Mouse (Mus musculus): ENCODE measurements around the gene Sp9. TPM values are rescaled to one million over a fixed set of nuclear protein-coding genes. Genes with fewer than 3 reads are reported as not detected.
A peak's percentile ranks its signal among the peaks of the same experiment; 100 is the strongest.

Sp9 gene
- total RNA-seq, 2 experiments from 2014 or later = not detected

DNA sequence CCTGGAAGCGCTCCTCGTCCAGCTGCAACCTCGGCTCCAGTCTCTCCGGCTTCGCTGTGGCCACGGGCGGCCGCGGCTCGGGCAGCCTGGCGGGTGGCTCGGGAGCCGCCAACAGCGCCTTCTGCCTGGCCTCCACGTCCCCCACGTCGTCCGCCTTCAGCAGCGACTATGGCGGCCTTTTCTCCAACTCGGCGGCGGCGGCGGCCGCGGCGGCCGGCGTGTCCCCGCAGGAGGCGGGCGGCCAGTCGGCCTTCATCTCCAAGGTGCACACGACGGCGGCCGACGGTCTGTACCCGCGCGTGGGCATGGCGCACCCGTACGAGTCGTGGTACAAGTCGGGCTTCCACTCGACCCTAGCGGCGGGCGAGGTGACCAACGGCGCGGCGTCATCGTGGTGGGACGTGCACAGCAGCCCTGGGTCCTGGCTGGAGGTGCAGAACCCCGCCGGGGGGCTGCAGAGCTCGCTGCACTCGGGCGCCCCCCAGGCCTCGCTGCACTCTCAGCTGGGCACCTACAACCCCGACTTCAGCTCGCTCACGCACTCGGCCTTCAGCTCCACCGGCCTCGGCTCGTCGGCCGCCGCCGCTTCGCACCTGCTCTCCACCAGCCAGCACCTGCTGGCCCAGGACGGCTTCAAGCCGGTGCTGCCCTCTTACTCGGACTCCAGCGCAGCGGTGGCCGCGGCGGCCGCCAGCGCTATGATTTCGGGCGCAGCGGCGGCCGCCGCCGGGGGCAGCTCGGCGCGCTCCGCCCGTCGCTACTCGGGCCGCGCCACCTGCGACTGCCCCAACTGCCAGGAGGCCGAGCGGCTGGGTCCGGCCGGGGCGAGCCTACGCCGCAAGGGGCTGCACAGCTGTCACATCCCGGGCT lies 1.8 kb downstream of the Sp9 start:
- no peak for ATAC-seq (replicated peaks; ENCODE audit: low FRiP score, poor library complexity, severe bottlenecking)

DNA sequence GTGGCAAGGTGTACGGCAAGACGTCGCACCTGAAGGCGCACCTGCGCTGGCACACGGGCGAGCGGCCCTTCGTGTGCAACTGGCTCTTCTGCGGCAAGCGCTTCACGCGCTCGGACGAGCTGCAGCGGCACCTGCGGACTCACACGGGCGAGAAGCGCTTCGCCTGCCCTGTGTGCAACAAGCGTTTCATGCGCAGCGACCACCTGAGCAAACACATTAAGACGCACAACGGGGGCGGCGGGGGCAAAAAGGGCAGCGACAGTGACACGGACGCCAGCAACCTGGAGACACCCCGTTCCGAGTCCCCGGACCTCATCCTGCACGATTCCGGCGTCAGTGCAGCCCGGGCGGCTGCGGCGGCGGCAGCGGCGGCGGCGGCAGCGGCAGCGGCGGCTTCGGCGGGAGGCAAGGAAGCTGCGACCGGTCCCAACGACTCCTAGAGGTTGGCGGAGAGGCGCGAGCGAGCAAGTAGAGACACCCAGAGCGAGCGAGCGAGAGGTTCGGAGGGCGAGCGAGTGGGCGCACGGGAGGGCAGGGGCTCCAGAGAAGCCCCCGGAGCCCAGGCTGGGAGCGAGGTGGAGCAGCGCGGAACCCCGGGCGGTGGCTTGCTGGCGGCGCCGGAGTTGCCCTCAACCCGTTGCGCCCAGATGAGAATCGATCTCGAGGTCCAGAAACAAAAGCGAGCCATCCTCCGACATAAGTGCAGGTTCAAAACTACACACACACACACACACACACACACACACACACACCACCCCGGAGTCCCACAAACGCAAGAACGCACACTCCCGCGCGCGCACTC lies 2.6 kb downstream of the Sp9 start:
- no peak for ATAC-seq (replicated peaks; ENCODE audit: low FRiP score, poor library complexity, severe bottlenecking)

DNA sequence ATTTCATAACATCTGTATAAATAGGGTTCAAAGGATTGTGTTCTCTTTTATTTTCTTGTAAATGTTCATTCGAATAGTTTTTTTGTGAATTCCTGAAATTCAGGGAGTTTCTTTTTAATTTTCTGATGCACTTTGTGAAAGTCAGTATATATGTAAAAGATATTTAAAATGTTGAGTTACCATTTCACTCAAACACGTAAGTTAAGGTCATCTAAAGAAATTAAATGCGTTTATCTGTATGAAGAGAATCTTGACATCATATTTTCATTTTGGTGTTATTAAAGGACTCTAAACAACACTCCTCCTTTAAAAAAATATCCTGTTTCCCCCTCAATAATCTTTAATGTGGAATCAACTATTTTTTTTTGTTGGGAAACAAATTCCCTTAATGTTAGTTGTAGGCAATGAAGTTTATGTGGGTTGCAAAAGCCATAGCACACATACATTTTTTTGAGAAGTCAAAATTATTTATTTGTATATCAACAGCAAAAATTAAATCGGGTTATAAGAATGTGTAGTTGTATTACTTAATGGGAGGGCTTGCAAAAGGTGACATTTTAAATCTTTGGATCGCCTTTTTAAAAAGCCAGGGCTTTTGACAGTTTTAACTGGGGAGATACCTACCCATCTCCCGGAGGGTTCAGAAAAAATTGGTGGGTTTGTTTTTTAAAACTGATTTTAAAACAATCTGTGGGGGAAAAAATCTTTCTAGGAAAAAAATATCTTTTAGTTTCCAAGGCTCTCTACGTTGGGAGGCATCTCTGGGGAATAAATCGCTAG lies 3.7 kb downstream of the Sp9 start:
- ATAC-seq (replicated peaks; ENCODE audit: low FRiP score, poor library complexity, severe bottlenecking) = no peak

DNA sequence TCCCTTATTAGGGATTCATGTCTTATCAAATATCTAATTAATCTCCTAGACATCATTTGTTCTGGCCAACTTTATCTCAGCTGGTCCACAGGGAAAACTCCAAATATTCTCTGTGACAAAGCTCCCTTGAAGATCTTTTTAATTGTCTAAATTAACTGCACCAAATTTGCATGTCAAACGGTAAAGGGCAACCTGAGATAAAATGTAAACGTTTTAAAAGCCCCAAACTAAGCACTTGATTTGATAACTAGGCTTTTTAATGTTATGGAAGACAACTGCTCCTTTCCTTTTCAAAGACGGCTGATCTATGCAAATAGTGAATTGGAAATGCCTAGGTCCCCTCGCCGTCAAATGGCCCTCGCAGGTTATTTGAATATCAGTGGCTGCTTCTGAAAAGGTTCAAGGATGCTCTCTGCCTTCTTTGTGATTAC lies 4.4 kb downstream of the Sp9 start:
- ATAC-seq (replicated peaks; ENCODE audit: low FRiP score, poor library complexity, severe bottlenecking) = no peak

DNA sequence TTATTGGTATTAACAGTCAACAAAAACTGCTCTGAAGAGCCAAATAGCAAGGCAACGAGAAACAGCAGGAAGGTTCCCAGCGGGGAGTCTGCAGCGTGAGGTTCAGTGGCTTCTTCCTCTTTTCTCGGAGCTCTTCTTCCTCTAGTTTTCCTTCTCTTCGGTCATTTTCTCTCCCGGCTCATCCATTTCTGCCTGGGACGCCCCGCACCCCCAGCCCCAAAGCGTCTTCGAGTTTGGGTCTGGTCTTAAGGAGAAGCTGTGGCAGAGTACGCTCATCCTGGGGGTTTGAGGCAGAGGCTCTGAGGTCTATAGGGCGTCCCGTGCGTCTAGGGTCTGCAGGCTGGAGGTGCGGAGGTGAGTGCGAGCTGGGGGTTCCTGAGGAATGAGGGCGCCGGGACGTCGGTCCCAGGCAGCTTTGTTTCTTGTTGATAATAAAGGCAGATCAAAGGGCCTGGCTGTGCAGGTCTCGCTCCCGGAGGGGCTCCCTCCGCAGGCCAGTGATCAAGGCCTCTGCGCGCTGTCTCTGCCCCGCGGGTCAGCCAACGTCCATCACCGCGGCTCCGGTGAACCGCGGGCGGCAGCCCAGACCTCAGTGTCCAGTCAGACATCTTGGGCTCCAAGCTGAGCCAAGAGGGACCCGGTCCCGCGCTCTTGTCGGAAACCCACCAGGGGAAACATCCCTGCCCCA lies 5.4 kb downstream of the Sp9 start:
- ATAC-seq (replicated peaks; ENCODE audit: low FRiP score, poor library complexity, severe bottlenecking) = no peak

DNA sequence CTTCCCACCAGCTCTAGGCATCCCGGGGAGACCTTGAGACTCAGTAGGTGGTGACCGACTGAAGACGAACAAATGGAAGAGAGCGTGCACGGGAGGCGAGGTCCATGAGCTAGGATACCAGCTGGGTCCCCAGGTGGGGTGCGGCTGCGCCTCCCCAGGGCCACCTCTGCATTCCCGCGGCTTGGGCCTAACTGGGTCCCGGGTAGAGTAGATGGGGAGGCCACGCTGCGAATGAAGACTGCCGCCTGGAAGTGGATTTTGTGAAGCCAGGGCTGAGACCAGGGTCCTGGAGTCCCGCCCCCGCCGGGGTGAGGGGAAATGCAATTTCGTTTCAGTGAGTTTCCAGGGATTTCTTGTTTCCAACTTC lies 6.0 kb downstream of the Sp9 start:
- no peak for ATAC-seq (replicated peaks; ENCODE audit: low FRiP score, poor library complexity, severe bottlenecking)

DNA sequence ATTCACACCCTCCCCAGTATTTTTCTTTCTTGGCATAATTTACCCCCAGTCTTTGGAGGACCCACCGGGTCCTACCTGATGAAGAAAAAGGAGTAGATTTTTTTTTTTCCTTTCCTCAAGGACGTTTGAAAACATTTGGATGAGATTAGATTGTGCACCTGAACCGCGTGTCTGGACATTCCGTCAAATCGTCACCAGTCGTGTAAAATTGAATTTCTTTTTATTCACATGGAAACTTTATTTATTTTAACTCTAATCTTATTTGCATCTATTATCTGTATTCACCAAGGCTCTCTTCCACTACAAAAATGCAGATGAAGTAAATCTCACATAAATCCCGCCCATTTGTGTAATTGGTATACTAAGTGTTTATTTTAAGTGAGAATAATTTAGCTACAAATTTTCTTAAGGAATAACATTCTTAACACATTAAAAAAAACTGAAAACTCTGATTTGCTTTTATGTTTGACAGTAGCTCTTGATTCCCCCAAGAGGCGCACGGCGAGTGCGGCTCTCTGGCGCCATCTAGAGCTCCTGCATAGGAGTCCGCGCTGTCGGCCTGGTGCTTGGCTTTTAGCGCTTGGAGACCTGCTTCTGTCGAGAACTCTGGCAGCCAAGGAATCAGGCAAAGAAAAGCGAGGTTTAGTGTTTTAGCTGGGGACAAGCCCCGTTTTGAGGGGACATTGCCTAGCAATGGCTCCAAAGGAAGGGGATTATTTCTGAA lies 6.6 kb downstream of the Sp9 start:
- ATAC-seq (replicated peaks; ENCODE audit: low FRiP score, poor library complexity, severe bottlenecking) = peak; percentile 81

DNA sequence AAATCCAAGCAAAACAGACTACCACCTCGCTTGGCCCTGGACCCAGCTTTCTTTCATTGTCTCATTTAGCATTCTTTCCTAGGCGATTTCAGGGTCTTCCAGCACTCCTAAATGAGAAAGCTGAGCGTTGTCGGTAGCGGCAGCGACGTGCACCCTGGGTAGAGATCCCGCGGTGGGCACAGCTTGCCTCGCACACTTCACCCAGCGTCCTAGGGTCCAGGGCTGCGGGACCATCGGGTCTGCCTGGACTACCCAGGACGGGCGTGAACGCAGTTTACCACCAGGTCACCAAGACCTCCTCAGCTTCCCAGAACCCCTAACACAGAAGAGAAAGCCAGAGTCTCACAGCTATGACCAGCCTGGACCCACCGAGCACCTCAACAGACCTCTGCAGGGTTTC lies 7.1 kb downstream of the Sp9 start:
- ATAC-seq (replicated peaks; ENCODE audit: low FRiP score, poor library complexity, severe bottlenecking) = 0 out of 2 replicates have a peak, but pooled peaks have one; percentile 18

DNA sequence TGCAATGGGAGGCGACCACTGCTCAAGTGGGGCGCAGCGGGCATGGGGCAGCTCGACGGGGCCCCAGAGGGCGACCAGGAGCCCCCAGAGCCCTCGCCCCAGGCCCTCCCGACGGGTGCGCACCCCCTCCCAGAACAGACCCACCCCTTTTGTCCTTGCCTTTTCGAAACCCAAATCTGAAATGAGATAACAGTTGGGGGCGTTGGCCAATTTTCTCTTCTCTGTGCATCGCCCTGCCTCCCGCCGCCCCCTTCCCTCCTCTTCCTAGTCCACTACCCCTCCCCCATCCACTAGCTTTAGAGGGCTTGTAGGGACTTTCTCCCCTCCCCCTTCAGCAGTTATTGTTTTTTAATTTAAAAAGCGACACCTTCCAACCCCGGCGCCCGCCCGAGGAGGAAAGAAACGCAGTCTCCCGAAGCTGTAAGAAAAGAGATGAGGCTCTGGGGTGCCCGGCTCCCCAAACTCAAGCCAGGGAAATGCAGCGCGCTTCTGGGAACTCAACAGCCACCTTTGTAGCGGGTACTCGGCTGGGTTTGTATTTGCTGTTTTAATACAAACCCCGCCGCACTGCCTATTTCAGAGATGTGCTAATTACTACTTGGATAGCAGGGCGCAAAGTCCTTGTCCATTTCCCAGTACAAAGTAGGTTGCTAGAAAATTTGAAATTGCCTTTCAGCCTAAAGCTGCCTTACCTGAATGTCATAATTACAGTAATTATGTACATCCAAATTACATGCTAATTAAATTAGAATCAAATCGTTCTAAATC lies 7.7 kb downstream of the Sp9 start:
- no peak for ATAC-seq (replicated peaks; ENCODE audit: low FRiP score, poor library complexity, severe bottlenecking)

DNA sequence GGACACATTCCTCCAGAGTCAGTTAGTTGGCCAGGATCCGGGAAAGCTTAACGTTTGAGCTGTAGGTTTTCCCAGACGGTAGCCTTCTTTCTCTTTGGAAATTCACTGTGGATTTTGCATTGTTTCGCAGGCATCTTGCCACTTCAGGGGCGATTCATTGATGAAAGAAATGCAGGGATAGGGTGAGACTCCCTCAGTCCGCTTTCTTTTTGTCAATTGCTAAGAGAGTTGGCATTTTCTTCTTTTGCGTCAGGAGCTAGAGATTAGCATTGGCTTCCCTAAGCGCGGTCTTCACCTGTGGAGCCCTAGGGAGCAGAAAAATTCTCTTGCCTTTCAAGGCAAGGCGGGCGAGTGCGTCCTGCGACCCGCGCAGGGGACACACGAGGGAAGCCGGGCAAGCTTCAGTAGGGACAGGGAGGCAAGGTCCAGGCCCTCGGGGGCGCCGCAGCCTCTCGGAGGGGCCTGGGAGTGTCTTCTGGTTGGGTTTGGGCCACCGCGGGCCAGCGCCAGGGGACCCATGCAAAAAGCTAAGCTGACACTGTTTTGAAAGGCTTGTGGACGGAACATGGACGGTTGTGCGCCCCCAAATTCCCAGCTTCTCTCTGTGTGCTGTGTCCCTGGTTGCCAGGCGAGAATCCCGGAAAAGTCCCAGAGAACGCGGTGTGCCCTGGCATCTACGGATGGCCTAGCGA lies 8.8 kb downstream of the Sp9 start:
- no peak for ATAC-seq (replicated peaks; ENCODE audit: low FRiP score, poor library complexity, severe bottlenecking)

DNA sequence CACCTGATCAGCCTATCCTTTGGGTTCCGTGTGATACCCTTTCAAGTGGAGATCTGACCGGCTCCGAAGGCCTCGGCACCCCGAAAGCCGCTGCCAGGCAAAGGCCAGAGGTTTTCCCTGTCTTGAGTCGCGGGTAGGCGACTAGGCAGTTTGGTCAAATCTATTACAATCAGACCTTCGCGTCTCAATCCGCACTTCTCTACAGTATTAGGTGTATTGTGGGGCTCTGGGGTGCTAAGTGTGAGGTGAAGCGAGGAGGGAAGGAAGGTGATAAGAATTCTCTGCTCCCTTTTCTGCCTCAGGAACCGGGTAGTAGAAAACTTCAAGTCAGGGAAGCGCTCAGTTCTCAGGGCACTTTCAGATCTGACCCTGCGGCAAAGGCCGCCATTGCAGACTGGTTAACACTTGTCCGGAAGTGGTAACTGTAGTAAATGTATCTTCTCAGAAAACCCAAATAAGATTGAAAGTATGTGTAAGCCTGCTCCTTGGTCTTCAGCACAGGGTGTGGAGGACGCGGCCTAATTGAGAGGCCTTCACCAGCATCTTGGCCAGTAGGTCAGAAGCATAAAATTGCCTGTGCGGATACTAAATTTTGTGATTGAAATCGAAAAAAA lies 9.4 kb downstream of the Sp9 start:
- ATAC-seq (replicated peaks; ENCODE audit: low FRiP score, poor library complexity, severe bottlenecking) = no peak

DNA sequence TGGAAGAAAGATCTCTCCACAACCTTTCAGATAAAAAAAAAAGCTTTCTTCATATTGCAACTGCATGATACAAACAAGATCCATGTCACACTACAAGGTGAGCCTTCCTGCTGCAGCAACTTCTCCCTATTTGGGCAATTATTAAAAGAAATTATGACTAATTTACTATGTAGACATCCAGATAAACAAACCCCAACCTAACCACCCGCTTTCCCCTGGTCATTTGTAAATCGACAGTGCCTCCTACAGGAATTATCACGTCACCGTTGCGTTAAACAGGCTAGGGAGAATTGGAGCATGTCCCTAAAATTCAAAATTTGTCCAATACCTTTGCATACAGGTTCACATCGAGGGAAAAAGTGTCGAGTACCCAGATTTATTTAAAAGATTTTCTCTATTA lies 10.0 kb downstream of the Sp9 start:
- ATAC-seq (replicated peaks; ENCODE audit: low FRiP score, poor library complexity, severe bottlenecking) = no peak

DNA sequence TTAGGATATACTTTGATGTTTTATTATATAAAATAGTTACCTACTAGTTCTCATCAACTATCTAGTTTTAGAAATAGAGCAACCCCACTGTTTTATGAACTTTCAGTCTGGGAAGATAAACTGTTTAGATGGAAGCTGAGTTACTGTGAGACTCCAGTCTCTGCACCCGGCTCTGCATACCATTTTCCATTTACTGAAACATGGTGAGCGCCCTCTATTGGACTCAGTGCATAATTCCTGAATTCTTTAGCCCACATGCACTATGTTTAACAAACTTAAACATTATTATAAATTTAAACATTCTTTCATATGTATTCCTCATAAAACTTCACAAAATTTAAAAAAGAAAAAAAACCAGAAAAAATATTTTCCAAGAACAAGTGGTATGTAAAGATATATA lies 13.9 kb downstream of the Sp9 start:
- ATAC-seq (replicated peaks; ENCODE audit: low FRiP score, poor library complexity, severe bottlenecking) = no peak

DNA sequence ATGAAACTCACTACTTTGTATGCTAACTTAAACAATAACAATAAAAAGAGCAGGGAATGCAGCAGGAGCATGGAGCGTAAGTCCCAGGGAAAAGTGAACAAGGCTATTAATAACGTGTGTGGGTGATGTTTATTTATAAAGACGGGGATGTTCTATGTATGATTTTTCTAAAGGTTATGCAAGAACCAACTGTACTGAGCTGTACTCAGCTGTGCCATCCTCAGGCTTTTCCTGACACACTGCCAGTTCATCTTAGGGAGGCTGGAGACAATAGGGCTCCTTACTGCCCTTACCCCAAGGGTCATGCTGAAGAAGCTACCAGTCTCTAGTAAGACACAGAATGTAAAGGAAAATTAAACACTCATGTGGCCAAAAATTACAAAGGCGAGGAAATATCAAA lies 19.4 kb downstream of the Sp9 start:
- no peak for ATAC-seq (replicated peaks; ENCODE audit: low FRiP score, poor library complexity, severe bottlenecking)

DNA sequence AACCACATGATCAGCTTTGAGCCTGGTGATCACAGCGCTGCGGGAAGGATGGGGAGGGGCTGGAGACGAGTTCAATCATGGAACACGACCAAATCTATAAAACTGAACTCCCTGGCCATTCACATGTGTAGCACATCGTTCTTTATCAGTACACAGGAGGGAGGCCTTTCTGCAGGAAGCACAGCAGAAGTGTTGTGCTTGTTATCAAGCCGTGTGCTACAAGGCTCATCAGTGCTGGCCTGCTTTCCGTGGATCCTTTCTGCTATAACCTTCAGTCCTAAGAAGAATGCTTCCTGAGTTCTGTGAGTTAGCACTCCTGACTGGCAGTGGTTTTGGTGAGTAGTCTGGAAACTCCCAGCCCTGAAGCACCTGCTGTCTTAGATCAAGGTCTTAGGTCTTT lies 23.3 kb downstream of the Sp9 start:
- no peak for ATAC-seq (replicated peaks; ENCODE audit: low FRiP score, poor library complexity, severe bottlenecking)

DNA sequence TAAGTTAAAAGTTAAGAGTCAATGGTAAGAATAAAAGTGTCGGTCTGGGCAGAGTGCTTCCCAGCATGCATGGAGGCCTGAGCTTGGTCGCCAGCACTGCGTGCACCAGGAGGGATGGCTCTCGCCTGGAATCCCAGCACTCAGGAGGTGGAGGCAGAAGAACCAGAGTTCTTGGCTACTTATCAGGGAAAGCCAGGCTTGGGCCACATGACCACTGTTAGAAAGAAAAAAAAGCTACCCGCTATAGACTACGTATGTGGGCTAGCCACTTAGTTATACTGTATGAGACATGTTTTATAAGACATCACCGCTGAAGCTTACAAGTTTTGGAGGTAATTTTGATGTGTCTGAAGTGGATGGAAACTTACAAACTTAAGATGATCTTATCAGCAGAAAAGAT lies 26.4 kb downstream of the Sp9 start:
- no peak for ATAC-seq (replicated peaks; ENCODE audit: low FRiP score, poor library complexity, severe bottlenecking)

DNA sequence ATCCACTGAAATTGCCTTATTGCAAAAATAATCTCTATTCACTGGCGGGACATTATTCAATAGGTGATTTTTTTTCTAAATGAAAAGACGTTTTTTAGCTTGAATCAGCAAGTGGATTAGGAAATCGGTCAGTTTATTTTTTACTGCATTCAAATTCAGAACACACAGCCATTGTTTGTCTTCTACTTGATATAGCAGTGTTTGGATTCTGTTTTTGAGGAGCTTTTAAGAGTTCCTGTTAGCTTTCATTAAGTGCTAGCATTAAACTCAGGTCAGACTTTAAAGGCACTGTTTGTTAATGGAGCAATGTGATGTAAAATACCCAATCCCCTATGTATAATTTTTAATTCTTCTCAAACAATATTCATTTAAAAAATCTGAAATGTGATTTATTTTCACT lies 27.1 kb downstream of the Sp9 start:
- ATAC-seq (replicated peaks; ENCODE audit: low FRiP score, poor library complexity, severe bottlenecking) = no peak

DNA sequence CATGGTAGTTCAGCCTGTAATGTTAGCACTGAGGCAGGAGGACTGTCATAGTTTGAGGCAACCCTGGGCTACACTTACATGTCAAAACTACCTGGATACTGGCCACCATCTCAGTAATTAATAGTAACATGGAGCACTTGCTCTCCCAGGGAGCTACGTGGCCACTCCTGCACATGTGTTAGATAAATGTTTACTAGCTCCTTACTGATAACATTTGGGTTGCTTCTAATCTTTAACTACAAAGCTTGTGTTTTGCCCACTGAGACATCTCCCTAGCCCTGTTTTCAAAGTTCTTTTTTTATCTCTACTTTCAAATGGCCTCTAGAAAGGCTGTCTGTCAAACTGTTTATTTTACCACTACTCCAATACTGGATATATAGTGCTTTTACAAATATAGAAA lies 30.3 kb downstream of the Sp9 start:
- ATAC-seq (replicated peaks; ENCODE audit: low FRiP score, poor library complexity, severe bottlenecking) = peak; percentile 85

Data from erythroid progenitor cell, adult 5-6 weeks (primary cell).